20 mouse cellular contexts compared by ENCODE assay signal in the genomic region with DNA sequence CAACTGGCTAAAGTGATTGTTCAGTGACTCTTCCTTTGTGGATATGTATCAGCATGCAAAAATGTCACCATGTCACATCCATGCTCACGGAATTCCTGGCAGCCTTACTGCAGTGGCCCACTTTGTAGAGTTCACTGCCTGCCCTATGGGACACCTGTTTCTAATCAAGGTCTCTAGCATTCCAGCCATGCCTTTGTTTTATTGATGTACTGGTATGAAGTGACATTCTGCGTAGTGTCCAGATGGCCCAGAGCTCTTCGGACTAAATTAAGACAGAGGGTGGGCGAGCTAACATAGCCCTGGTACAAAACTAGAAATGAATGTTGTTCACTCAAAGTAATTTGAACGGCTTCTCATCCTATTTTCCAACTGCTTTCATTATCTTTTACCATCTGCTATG. TPM values are rescaled to one million over a fixed set of nuclear protein-coding genes. Genes with fewer than 3 reads are reported as not detected.
DNase-seq lines count a peak whose midpoint lies in the region; ATAC-seq and TF ChIP-seq lines count a peak whose summit lies in the region.
"Had no signal": no experiment of that assay in that cellular context is flagged by ENCODE, and none has a peak within 500 bp of the region (broad histone marks: within the 10 kb centered on the region; RNA-seq: fewer than 3 reads in every experiment).

No protein-coding gene starts in this region.

- H3K36me3 ChIP-seq in embryonic facial prominence, embryonic 14.5 days (ENCODE audit: control insufficient read depth, insufficient read depth, low read length): no peaks in the 10 kb centered on the region
- no peaks in the 10 kb centered on the region for H3K36me3 ChIP-seq in limb, embryonic 14.5 days (ENCODE audit: control insufficient read depth, insufficient read depth, low read length)
- H3K36me3 ChIP-seq: forebrain, embryonic 12.5 days; hindbrain, embryonic 12.5 days; liver, embryonic 12.5 days had no signal

- no peak for TF ChIP-seq CTCF in layer of hippocampus, adult 2 months (conservative IDR thresholded peaks at IDR 0.05)

- H3K9ac ChIP-seq in embryonic facial prominence, embryonic 14.5 days (ENCODE audit: low read depth, low read length): no peak overlapping the region
- no peak overlapping the region for H3K9ac ChIP-seq in limb, embryonic 14.5 days (ENCODE audit: low read depth, low read length, severe bottlenecking)
- H3K9ac ChIP-seq: forebrain, embryonic 12.5 days; hindbrain, embryonic 12.5 days; liver, embryonic 12.5 days; lung, embryonic 14.5 days had no signal

- DNase-seq in frontal cortex, postnatal 14 days (ENCODE audit: low spot score in 2 of 2): no peak
- DNase-seq in layer of hippocampus, adult 2 months (ENCODE audit: low spot score in 2 of 2): no peak
- DNase-seq in layer of hippocampus, postnatal 25 days (ENCODE audit: extremely low spot score in 1 of 2, low spot score in 1 of 2): no peak
- DNase-seq in embryonic facial prominence, embryonic 14.5 days (ENCODE audit: low spot score): peak; percentile 13
- DNase-seq in limb, embryonic 14.5 days (ENCODE audit: low spot score): peak; percentile 8
- no peak for DNase-seq in gastrocnemius, postnatal 36 days
- DNase-seq in lung, adult 18-20 months: no peak
- DNase-seq: adrenal gland, postnatal 36 days; cerebellum, adult 8-10 months; gastrocnemius, postnatal 14 days; kidney, adult 8-10 months; kidney, postnatal 36 days; lung, embryonic 14.5 days; lung, postnatal 36 days; right cerebral cortex, postnatal 25 days had no signal

- H3K9me3 ChIP-seq in embryonic facial prominence, embryonic 14.5 days (ENCODE audit: control insufficient read depth, low read length): no peaks in the 10 kb centered on the region
- no peaks in the 10 kb centered on the region for H3K9me3 ChIP-seq in limb, embryonic 14.5 days (ENCODE audit: control insufficient read depth, low read length)
- H3K9me3 ChIP-seq: forebrain, embryonic 12.5 days; hindbrain, embryonic 12.5 days; liver, embryonic 12.5 days had no signal

- H3K27me3 ChIP-seq in embryonic facial prominence, embryonic 14.5 days (replicated peaks; ENCODE audit: control insufficient read depth, insufficient read depth, low read length): no peaks in the 10 kb centered on the region
- H3K27me3 ChIP-seq in limb, embryonic 14.5 days (ENCODE audit: control insufficient read depth, insufficient read depth, low read length): no peaks in the 10 kb centered on the region
- H3K27me3 ChIP-seq: CH12.LX; hindbrain, embryonic 12.5 days; liver, embryonic 12.5 days had no signal

- no peak overlapping the region for H3K4me3 ChIP-seq in layer of hippocampus, adult 2 months
- no peak overlapping the region for H3K4me3 ChIP-seq in embryonic facial prominence, embryonic 14.5 days (ENCODE audit: low read depth, low read length)
- H3K4me3 ChIP-seq in limb, embryonic 14.5 days (replicated peaks; ENCODE audit: low read length): no peak overlapping the region
- H3K4me3 ChIP-seq: forebrain, embryonic 12.5 days; hindbrain, embryonic 12.5 days; liver, embryonic 12.5 days had no signal

- ATAC-seq in frontal cortex, adult (ENCODE audit: low TSS enrichment): peak; percentile 69
- ATAC-seq in embryonic facial prominence, embryonic 14.5 days (ENCODE audit: low read depth): no peak
- no peak; the same call in 1 of the 2 replicates for ATAC-seq in limb, embryonic 14.5 days (ENCODE audit: low FRiP score, low read depth)
- ATAC-seq: liver, embryonic 12.5 days had no signal

- WGBS in embryonic facial prominence, embryonic 14.5 days: 46% methylated on average over 5 of the region's 5 CpGs
- WGBS in limb, embryonic 14.5 days: 26% methylated on average over 5 of the region's 5 CpGs

- H3K4me2 ChIP-seq in embryonic facial prominence, embryonic 14.5 days (ENCODE audit: low read depth, low read length): no peak overlapping the region
- no peak overlapping the region for H3K4me2 ChIP-seq in limb, embryonic 14.5 days (replicated peaks; ENCODE audit: low read depth, low read length, severe bottlenecking)
- H3K4me2 ChIP-seq: forebrain, embryonic 12.5 days; hindbrain, embryonic 12.5 days; liver, embryonic 12.5 days; lung, embryonic 14.5 days had no signal

- H3K27ac ChIP-seq in layer of hippocampus, adult 2 months: peak overlapping the region; percentile 4; the same call in 1 of the 2 replicates
- no peak overlapping the region for H3K27ac ChIP-seq in embryonic facial prominence, embryonic 14.5 days (replicated peaks; ENCODE audit: low read depth, low read length)
- no peak overlapping the region for H3K27ac ChIP-seq in limb, embryonic 14.5 days (replicated peaks; ENCODE audit: low read depth, low read length)
- H3K27ac ChIP-seq: forebrain, embryonic 12.5 days; hindbrain, embryonic 12.5 days; liver, embryonic 12.5 days had no signal

- TF ChIP-seq POLR2A in limb, embryonic 14.5 days (IDR thresholded peaks at IDR 0.05; ENCODE audit: borderline replicate concordance, extremely low read depth, insufficient read depth, insufficient read length): no peak

- H3K4me1 ChIP-seq in embryonic facial prominence, embryonic 14.5 days (ENCODE audit: control insufficient read depth, insufficient read depth, low read length): no peaks in the 10 kb centered on the region
- H3K4me1 ChIP-seq in limb, embryonic 14.5 days (ENCODE audit: control insufficient read depth, insufficient read depth, low read length): no peaks in the 10 kb centered on the region
- H3K4me1 ChIP-seq: forebrain, embryonic 12.5 days; hindbrain, embryonic 12.5 days; liver, embryonic 12.5 days had no signal

- intact Hi-C loops in gastrocnemius, postnatal 36 days (cut with DNase I): no loop called here

RNA-seq across cellular contexts. Expression of a gene that starts 11.5 kb away (rescaled TPM):
- 10 to 100 TPM; 50.5 to 52.3 TPM for total RNA-seq in layer of hippocampus, adult 2 months (2021)
- 10 to 100 TPM; 50.2 to 55.3 TPM for total RNA-seq in layer of hippocampus, postnatal 25 days (2021)
- polyA plus RNA-seq in embryonic facial prominence, embryonic 14.5 days (2014; fragmentation: Nextera tagmentation; extraction: Ambion mirVana): 63.9 and 72.4 TPM in 2 replicates
- 21.4 and 30.6 TPM in 2 replicates for polyA plus RNA-seq in limb, embryonic 14.5 days (2012; rRNA removed)
- polyA plus RNA-seq in limb, embryonic 14.5 days (2014; fragmentation: Nextera tagmentation; extraction: Ambion mirVana): 64.2 and 65.8 TPM in 2 replicates
- total RNA-seq in gastrocnemius, postnatal 36 days (2021): 10 to 100 TPM; 22.9 to 26.1 TPM

Comparison
In these comparisons a context has a peak if more than half of its experiments do, and no peak if none do; other contexts are left out.
1. DNase-seq: peak in embryonic facial prominence, embryonic 14.5 days (single experiment) and limb, embryonic 14.5 days (single experiment); none in frontal cortex, postnatal 14 days (0 of 2), layer of hippocampus, adult 2 months (0 of 2), layer of hippocampus, postnatal 25 days (0 of 2), gastrocnemius, postnatal 36 days (0 of 2) and lung, adult 18-20 months (0 of 2).